Mouse (Mus musculus): Measurements from ENCODE around the gene Mxra7. TPM values are rescaled to one million over a fixed set of nuclear protein-coding genes. Genes with fewer than 3 reads are reported as not detected.
A peak's percentile ranks its signal among the peaks of the same experiment; 100 is the strongest.
"Not testable (repeated sequence)": the region's sequence is repeated elsewhere in the genome, so short reads cannot be mapped to it uniquely, and the experiment has no call there.

The Mxra7 gene
- polyA plus RNA-seq, 1 experiment from 2014 or later, result 1.3 TPM

DNA sequence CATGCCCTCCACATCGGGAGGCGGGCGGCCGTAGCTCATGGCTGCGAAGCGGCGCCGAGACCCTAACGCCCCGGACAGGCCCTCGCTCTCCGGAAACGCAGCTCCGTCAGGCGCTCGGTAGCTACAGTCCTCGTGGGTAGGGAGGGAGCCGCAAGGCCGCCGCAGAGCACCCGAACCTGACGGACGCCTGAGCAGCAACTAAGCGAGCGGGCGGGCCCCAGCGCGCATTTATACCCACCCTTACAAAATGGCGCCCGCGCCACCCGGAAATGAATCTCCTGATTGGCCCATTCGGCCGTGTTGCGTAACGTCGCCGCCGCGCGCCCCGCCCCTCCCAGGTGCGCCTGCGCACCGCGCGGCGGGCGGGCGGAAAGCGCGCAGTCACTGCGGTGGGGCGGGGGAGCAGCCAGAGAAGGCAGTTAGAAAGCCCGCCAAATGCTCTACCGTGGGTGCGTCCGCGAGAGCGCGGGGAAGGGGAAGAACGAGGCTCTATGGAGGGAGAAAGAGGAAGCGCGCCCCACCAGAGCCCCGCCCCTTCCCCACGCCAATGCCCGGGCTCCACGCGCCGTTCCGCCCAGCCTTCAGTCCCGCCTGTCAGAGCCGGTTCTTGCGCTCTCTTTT is 25.2 kb upstream of the Mxra7 start, which contains the start of gene Srsf2:
Gene Srsf2, minus strand, starts transcription at position 204 of the 621 bp plus-strand sequence.
- WGBS (ENCODE audit: insufficient replicate concordance), result under 1% methylated on average over 71 of the region's 74 CpGs
- peak within 1 kb of the TSS; percentile 98 for H3K9ac ChIP-seq
- peaks cover 39% of the 10 kb centered on the region for H3K36me3 ChIP-seq (replicated peaks)
- H3K27me3 ChIP-seq, result no peaks in the 10 kb centered on the region
- H3K27ac ChIP-seq (replicated peaks), result peak within 1 kb of the TSS; percentile 99
- ATAC-seq (ENCODE audit: insufficient read depth), result peak; percentile 79
- H3K9me3 ChIP-seq (replicated peaks), result no peaks in the 10 kb centered on the region
- H3K4me3 ChIP-seq (replicated peaks), result peak within 1 kb of the TSS; percentile 99
- H3K4me2 ChIP-seq, result peak within 1 kb of the TSS; percentile 85
- H3K4me1 ChIP-seq (replicated peaks), result peaks cover 29% of the 10 kb centered on the region

DNA sequence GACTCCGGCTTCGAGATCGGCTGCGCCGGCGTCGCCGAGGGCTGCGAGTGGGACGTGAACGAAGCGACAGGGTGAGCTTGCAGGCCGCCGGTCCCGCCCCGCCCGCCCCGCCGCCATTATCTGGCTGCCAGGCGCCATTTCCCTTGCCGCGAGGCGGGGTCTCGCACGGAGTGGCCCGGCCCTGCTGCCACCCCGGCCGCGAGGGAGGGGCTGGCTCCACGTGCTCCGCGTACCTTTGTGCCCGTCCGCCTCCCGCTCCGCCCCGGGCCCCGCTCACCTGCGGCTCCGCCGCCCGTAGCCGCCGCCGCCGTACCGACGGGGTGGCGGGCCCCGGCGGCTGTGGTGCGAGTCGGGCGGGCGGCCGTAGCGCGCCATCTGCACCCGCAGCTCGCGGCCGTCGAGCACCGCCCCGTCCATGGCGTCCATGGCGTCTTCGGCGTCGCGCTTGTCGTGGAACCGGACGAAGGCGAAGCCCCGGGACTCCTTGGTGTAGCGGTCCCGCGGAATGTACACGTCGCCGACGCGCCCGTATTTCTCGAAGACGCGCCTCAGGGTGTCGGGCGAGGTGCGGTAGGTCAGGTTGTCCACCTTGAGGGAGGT is 24.5 kb upstream of the Mxra7 start, which contains the start of gene Mfsd11:
Gene Mfsd11, plus strand, starts transcription at position 150 of the 600 bp plus-strand sequence.
- under 1% methylated on average over 91 of the region's 91 CpGs for WGBS (ENCODE audit: insufficient replicate concordance)
- H3K4me3 ChIP-seq (replicated peaks), result peak within 1 kb of the TSS; percentile 99
- no peaks in the 10 kb centered on the region for H3K9me3 ChIP-seq (replicated peaks)
- peaks cover 45% of the 10 kb centered on the region for H3K36me3 ChIP-seq (replicated peaks)
- H3K9ac ChIP-seq, result peak within 1 kb of the TSS; percentile 98
- peaks cover 36% of the 10 kb centered on the region for H3K4me1 ChIP-seq (replicated peaks)
- H3K27ac ChIP-seq (replicated peaks), result peak within 1 kb of the TSS; percentile 99
- H3K27me3 ChIP-seq, result no peaks in the 10 kb centered on the region
- peak within 1 kb of the TSS; percentile 85 for H3K4me2 ChIP-seq
- peak; percentile 60 for ATAC-seq (ENCODE audit: insufficient read depth)

- peaks cover 49% of the 10 kb centered on the region for H3K36me3 ChIP-seq (replicated peaks)
- no peak for ATAC-seq (ENCODE audit: insufficient read depth)
Observed at GRCm38 (mm10) chr11:116851576-116852290, 23.9 kb upstream of the Mxra7 start.

DNA sequence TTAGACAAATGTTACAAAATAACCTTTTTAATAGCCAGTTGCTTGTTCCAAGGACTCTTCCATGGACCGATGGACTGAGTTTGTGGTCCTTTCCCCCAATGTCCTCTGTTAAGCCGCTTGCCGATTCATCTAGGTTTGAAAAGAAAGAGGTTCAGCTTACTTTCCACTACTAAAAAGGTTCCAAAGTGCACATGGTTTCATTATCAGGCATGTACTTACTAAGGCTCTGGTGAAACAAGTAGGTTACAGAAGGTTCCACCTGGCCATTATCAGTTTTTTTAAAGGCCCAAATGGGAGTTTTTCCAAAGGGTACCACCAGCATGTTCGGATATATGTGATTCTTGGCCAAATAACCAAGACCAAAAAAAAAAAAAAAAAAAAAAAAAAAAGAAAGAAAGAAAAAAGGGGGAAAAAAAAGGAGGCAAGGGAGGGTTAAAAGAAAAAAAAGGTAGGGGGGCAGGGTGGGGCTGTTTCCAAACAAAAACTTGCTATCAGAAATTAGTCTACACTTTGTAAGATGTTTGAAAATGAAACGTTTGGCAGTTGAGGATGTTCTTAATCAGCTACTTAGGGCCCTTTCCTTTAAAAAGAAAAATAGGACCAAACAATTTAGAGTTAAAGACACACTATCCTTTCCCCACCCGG is 23.1 kb upstream of the Mxra7 start:
- H3K4me3 ChIP-seq (replicated peaks), result peak overlapping the region; percentile 99
- H3K27ac ChIP-seq (replicated peaks), result peak overlapping the region; percentile 99
- H3K36me3 ChIP-seq (replicated peaks), result peaks cover 54% of the 10 kb centered on the region
- H3K9ac ChIP-seq, result peak overlapping the region; percentile 98
- no peak for ATAC-seq (ENCODE audit: insufficient read depth)
- no peaks in the 10 kb centered on the region for H3K9me3 ChIP-seq (replicated peaks)
- no peaks in the 10 kb centered on the region for H3K27me3 ChIP-seq
- WGBS (ENCODE audit: insufficient replicate concordance), result 15% methylated on average over 6 of the region's 6 CpGs
- peaks cover 43% of the 10 kb centered on the region for H3K4me1 ChIP-seq (replicated peaks)
- peak overlapping the region; percentile 85 for H3K4me2 ChIP-seq

More at GRCm38 (mm10) chr11:116851576-116852290, 23.9 kb upstream of the Mxra7 start:
- H3K27ac ChIP-seq (replicated peaks), result peak overlapping the region; percentile 99
- no peaks in the 10 kb centered on the region for H3K27me3 ChIP-seq
- H3K9ac ChIP-seq, result peak overlapping the region; percentile 98
- no peaks in the 10 kb centered on the region for H3K9me3 ChIP-seq (replicated peaks)
- peak overlapping the region; percentile 85 for H3K4me2 ChIP-seq
- under 1% methylated on average over 29 of the region's 29 CpGs for WGBS (ENCODE audit: insufficient replicate concordance)
- H3K4me3 ChIP-seq (replicated peaks), result peak overlapping the region; percentile 99
- H3K4me1 ChIP-seq (replicated peaks), result peaks cover 41% of the 10 kb centered on the region

DNA sequence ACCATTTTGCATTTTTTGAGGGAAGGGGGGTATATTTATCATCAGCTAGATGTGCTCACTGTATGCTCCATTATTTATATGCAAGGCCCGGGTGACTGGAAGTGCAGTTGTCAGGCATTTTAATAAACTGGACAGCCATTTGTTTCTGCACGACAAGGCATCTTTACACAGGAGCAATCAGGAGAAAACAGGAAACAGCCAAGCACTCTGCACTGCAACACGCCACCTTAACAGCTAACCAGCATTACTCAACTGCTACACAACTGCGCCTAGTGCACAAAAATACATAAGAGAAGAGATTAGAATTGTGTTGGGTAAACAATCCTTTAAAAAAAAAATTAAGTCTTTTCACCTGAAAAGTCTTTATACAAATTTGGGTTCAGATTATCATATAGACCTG is 22.2 kb upstream of the Mxra7 start:
- Histone ChIP-seq H3K4me3 (replicated peaks) (peak overlapping the region; percentile 99), H3K9ac (no peak overlapping the region), H3K9me3 (replicated peaks) (no peaks in the 10 kb centered on the region), H3K27me3 (no peaks in the 10 kb centered on the region), H3K27ac (replicated peaks) (peak overlapping the region; percentile 41; the same call in 1 of the 2 replicates), H3K4me2 (peak overlapping the region; percentile 85), H3K36me3 (replicated peaks) (peaks cover 54% of the 10 kb centered on the region), H3K4me1 (replicated peaks) (peaks cover 48% of the 10 kb centered on the region)
- WGBS (ENCODE audit: insufficient replicate concordance), result 17% methylated on average over 4 of the region's 4 CpGs
- ATAC-seq (ENCODE audit: insufficient read depth), result no peak

DNA sequence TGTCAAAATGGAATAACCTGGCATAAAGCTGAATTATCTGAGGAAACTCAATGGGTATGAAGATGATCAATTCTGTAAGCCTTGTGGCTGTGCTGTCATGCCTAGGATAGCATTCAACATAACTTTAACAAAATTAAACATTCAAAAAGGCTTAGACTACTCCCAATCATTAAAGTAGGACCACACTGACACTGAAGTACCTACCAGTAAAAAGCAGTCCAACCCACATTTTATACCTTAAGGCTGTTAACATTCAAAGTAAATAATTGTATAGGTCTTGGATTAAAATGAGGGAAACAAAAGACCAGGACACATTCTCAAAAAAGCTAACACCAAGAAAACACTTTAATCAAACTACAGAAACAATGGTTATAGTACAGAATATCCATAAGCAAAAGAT is 21.7 kb upstream of the Mxra7 start:
- H3K36me3 ChIP-seq (replicated peaks), result peaks cover 54% of the 10 kb centered on the region
- H3K27ac ChIP-seq (replicated peaks), result no peak overlapping the region; the same call in 1 of the 2 replicates
- no peaks in the 10 kb centered on the region for H3K27me3 ChIP-seq
- no peak for ATAC-seq (ENCODE audit: insufficient read depth)
- H3K9ac ChIP-seq, result no peak overlapping the region
- peak overlapping the region; percentile 39 for H3K4me2 ChIP-seq
- H3K4me1 ChIP-seq (replicated peaks), result peaks cover 48% of the 10 kb centered on the region
- 0 out of 2 replicates have a peak overlapping the region, but pooled peaks have one; percentile 8 for H3K4me3 ChIP-seq (replicated peaks)
- H3K9me3 ChIP-seq (replicated peaks), result no peaks in the 10 kb centered on the region

- not testable (repeated sequence) for H3K4me3 ChIP-seq (replicated peaks); ATAC-seq (ENCODE audit: insufficient read depth); H3K9me3 ChIP-seq (replicated peaks); H3K27me3 ChIP-seq; H3K4me2 ChIP-seq; H3K9ac ChIP-seq; H3K27ac ChIP-seq (replicated peaks)
- Histone ChIP-seq H3K4me1 (replicated peaks) (peaks cover 48% of the 10 kb centered on the region), H3K36me3 (replicated peaks) (peaks cover 54% of the 10 kb centered on the region)
- 51% methylated on average over 2 of the region's 2 CpGs for WGBS (ENCODE audit: insufficient replicate concordance)
Observed at GRCm38 (mm10) chr11:116848877-116849178, 21.0 kb upstream of the Mxra7 start.

- no peak overlapping the region for H3K4me2 ChIP-seq
- H3K36me3 ChIP-seq (replicated peaks), result peaks cover 54% of the 10 kb centered on the region
- H3K4me1 ChIP-seq (replicated peaks), result peaks cover 49% of the 10 kb centered on the region
- 71% methylated on average over 5 of the region's 5 CpGs for WGBS (ENCODE audit: insufficient replicate concordance)
- no peak for ATAC-seq (ENCODE audit: insufficient read depth)
- H3K27ac ChIP-seq (replicated peaks), result peak overlapping the region; percentile 29; the same call in 1 of the 2 replicates
- no peak overlapping the region for H3K4me3 ChIP-seq (replicated peaks)
- H3K9ac ChIP-seq, result no peak overlapping the region
- no peaks in the 10 kb centered on the region for H3K27me3 ChIP-seq
- H3K9me3 ChIP-seq (replicated peaks), result no peaks in the 10 kb centered on the region
Observed at GRCm38 (mm10) chr11:116848086-116848876, 20.4 kb upstream of the Mxra7 start.

DNA sequence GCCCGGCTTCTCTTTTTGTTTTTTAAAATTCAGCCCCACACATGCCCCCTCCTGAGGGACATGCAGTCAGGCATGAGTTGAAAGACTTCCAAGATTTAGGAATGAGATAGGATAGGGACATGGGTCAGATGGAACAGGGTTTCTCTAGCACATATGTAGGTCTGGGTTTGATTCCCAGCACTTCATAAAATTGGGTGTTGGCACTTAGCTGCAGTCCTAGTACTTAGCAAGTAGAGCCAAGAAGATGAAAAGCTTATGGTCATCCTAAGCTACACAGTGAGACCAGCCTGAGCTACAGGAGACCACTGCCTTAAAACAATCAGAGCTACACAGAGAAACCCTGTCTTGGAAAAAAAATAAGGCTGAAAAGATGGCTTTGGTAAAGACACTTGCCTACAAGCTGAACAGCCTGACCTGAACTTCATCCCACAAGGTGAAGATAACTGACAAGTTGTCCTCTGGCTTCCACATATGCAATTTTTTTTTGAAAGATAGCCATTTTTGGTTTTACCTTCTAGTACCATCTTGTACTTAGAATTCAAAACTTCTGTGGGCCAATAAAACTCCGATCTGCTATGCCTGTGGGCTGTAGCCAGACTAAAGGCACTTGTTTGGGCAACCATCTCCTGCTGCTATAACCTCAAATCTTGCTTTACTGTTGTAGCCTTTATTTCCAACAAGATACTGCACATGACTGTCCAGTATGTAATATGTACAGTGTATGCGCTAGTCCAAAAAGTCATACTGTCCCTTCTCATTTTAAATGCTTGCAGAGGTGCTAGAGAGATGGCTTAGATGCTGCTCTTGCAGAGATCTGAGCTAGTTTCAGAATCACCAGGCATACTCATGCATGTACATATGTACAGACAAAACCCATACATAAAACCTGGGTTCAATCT is 19.6 kb upstream of the Mxra7 start:
- H3K27ac ChIP-seq (replicated peaks), result peak overlapping the region; percentile 29; the same call in 1 of the 2 replicates
- WGBS (ENCODE audit: insufficient replicate concordance), result 88% methylated on average over 3 of the region's 3 CpGs

More for the DNA sequence above, 19.6 kb upstream of the Mxra7 start:
- H3K4me3 ChIP-seq (replicated peaks), result no peak overlapping the region
- H3K4me2 ChIP-seq, result no peak overlapping the region
- H3K9me3 ChIP-seq (replicated peaks), result no peaks in the 10 kb centered on the region
- peaks cover 54% of the 10 kb centered on the region for H3K36me3 ChIP-seq (replicated peaks)
- peaks cover 49% of the 10 kb centered on the region for H3K4me1 ChIP-seq (replicated peaks)
- no peak overlapping the region for H3K9ac ChIP-seq
- no peak for ATAC-seq (ENCODE audit: insufficient read depth)
- no peaks in the 10 kb centered on the region for H3K27me3 ChIP-seq

All from liver, embryonic 15.5 days (tissue).